Mouse (Mus musculus) lung, postnatal 4 days (tissue): ENCODE results near the gene Hrasls5.

Experiments
- DNase-seq, 2 experiments: peaks; one replicate each; pipeline ENCODE4 v3.0.0; 2021

Hrasls5 gene

DNA sequence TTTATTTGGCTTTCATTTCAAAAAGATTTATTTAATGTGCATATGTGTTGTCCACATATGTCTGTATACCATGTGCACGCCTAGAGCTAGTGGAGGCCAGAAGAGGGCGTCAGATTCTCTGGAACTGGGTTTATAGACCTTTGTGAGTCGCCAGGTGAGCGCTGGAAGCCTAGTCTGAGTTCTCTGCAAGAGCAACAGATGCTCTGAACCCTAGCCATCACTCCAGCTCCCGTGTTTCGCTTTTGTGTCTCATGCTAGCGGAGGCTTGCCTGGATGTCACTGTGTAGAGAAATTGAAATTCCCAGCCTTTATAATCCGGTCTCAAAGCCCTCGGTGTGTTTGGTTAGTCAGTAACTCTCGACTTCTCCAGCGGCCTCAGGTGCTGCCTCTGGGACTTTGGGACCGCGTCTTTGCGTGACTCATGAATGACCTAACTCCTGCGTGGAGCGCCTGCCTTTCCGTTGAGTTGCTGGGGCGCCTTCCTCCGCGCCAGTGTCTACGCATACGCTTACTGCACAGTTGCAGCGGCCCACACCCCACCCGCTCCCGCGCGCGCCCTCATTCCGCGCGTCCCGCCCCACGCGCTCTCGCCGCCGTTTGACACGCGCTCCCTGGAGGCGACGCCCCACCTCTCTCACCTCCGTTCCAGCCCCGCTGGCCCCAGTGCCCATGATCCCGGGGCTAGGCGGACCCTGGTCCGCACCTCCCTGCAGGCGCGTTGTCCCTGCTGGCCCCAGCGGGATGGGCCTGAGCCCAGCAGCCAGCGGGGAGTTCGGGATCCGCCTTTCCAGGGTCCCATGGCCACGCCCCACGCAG, at the start of gene Hrasls5:
Gene Hrasls5, plus strand, starts transcription at position 600 of the 816 bp plus-strand sequence.
- DNase-seq = peak; percentile 47 to 62

DNA sequence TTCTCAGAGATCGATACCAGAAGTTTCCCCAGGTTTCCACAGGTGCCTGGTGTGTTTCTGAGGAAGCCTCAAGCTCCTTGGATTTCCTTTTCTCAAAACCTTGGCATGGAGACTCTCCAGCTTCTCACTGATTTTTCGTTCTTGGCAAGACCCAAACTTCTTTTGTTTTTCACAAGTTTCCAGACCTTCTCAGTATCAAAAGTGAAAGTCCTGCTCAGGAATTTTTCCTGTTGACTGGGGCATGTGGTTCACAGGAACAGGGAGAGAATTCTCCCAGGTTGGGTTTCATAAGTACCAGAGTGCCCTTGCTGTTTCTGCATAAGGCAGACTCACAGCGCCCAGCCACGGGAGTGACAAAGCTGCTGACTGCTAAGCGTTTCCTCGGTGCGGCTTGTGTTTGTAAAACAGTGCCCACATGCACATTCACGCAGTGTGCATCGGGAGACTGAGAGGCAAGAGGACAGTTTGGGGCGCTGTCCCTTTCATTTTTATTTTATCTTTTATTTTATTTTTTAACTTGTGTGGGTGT, 49.7 kb upstream of the Hrasls5 start:
- no peak for DNase-seq

DNA sequence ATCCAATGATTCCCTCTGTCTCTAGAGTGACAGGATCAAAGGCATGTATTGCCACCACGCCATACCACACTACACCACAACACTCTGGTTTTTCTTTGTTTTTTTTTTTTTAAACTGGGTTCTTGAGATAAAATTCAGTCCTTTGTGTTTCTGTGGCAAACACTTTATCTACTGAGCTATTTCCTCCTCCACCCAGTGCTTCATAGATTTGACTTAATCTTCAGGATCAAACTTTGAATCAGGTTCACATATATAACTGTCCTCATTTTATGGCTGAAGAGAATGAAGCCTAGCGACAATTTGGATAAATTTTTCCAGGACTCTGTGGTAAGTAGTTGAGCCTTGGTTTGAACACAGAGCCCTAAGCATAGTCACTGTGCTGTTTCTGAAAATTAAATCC, 48.7 kb upstream of the Hrasls5 start:
- no peak for DNase-seq

DNA sequence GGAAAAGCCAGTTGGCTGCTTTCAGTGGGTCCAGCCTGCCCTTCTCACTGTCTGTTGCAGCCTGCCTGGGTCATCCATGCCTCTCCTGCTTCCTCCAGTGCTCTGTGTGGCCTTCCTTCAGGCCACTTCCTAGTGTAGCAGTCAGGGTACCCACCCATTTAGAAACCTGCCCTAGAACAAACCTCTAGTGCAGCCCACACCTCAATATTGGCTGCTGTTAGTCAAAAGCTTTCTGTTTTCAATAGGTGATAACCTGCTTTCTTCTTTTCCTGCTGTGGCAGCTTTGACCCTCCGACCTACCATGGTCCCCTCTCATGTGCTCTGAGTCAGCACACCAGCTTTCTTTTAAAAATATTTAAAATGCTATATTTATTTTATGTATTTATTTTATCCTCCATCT, 47.9 kb upstream of the Hrasls5 start:
- no peak for DNase-seq

DNA sequence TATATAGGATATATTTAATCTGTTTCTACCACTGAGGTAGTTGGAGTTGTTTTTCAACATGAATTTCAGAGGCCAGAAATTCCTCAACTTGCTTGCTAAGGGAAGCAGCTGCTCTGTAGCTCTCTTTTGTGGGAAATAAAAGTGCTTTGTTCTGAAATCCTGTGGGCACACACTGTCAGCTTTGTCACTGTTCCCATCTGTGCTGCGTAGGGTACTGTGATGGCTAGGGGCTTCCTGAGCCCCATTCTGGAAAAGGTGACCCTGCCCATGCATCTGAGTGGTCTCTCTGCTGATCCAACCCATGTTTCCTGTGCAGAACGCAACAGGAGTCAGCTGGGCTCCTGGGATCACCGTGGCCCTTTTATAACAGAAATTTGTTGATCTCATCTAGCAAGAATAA, 45.5 kb upstream of the Hrasls5 start:
- DNase-seq = no peak

DNA sequence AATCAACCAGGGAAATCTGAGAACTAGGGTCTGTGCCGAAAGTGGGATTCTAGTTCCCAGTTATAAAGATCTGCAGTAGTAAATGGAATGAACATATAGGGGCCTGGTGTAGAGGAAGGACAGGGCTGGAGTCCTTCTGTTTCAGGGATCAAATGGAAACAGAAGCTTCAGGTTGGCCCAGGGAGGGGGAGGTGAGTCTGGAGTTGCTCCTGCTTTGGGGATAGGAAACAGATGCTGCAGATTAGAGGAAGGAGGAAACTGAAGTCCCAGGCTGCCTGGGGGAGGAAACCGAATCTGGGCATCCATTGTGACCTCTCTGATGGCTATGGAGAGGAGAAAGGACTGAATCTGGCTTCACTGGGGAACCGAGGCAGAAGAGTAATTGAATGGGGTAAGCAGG, 44.0 kb upstream of the Hrasls5 start:
- no peak for DNase-seq

DNA sequence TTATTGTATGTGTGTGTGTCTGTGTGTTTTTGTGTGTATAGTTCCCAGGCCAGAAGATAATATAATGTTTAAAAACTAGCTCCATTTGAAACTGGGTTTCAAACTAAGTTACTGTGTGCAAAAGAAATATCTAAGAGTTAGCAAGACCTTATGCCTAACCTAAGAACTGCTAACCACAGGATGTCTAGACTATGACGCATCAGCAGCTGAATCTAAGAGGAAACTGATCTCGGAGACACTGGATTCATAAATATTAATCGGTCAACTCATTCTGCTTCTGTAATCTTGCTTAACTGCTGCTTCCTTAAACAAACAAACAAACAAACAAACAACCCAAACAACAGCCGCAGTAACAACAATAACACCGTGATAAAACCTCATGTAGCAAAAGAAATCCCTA, 42.7 kb upstream of the Hrasls5 start:
- no peak for DNase-seq

DNA sequence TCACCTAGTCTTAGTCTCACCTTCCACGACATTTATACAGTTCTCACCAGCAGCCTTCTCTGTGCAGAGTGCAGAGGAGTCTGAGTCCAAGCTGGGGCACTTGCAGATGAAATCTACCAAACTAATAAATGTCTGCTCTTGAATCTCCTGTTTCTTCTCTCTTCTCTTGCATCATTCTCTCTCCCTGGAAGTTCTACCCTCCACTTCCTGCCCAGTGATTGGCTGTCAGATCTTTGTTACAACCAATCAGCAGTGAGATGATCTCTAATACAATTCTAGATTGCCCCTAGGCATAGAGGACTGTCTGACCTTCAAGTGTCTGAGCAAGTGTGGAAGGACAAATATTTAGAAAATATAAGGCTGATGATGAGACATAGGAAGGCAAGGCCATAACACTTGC, 36.2 kb upstream of the Hrasls5 start:
- DNase-seq = no peak

DNA sequence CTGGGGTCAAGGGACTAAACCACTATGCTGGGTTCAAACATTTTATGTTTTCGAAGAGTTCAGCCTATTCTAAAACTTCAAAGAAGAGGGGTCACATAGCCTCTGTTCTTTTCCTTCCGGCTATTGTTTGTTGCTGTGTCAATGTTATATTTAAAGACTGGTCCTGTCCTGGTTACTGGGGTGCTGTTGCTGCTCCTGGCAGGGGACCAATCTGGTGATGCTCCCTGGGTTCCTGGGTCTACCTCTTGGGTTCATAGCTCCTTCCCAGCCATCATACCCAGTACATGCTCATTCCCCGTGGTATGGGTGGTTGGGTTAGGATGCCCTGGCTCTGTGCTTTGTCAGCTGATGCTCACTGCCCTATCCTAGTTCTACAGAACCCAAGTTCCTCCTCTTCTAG, 34.6 kb upstream of the Hrasls5 start:
- no peak for DNase-seq

DNA sequence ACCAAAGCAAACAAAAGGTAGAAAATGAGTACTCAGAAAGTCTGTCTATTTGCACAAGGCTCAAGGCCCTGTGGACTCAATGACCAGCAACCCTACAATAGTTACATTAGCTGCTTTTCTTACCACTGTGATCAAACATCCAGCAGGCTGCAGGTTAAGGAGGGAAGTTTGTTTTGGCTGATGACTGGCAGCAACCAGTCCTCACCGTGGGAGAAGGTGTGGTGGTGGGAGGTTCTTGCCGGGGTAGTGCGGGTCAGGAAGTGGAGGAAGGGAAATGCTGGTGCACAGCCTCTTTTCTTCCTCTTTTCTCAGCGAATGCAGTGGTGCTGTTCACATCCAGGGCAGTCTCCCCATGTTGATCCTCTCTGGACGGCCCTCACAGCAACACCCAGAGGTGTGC, 31.3 kb upstream of the Hrasls5 start:
- peak; percentile 29 to 41 for DNase-seq

DNA sequence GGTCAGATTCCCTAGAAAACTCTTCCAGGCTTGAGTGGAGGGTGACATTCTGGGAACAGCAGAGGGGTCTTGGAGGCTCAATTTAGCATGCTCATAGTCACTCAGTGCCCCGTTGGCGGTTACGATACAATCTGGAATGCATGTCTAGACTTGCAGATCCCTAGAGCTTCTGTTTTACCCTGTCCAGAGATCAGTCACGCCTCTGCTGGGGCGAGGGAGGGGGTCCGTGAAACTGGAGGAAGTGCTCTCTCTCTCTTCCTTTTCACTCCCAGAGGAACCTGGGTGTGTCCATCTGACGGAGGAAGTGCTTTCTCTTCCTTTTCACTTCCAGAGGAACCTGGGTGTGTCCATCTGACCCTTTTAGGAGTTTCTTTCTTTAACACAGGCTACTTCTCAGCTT, 29.2 kb upstream of the Hrasls5 start:
- peak; percentile 26 to 41 for DNase-seq

DNA sequence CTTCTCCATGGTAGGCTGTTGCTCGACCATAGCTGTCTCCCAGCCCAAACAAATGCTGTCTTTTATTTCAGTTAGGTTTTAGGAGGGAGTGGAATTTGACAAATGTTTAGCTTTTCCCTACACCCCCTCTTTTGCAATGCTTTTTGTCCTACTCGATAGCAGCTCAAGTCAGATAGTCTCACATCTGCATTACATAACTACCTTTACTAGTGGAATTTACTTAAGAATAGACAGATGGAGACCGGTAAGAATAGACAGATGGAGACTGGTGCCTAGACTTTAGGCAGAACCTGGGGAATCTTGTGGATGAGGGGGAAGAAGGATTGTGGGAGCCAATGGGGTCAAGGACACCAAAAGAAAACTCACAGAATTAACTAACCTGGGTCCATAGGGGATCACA, 28.7 kb upstream of the Hrasls5 start:
- no peak for DNase-seq

DNA sequence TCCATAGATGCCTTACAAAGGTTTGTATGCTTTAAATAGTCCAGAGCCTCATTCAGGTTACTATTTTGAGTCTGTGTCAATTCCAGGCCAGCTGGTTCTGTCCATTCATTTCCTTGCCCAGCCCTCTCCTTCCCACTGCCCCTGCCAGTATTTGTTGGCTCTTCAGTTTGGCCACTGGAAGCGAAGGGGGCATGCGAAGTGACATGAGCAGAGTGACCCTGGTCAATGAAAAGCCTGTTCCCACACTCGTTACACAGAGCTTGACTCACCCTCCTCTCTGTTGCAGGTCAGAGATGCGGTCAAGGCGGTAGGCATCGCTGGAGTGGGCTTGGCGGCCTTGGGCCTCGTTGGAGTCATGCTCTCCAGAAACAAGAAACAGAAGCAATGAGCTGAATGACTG, 27.1 kb upstream of the Hrasls5 start:
- DNase-seq = no peak

DNA sequence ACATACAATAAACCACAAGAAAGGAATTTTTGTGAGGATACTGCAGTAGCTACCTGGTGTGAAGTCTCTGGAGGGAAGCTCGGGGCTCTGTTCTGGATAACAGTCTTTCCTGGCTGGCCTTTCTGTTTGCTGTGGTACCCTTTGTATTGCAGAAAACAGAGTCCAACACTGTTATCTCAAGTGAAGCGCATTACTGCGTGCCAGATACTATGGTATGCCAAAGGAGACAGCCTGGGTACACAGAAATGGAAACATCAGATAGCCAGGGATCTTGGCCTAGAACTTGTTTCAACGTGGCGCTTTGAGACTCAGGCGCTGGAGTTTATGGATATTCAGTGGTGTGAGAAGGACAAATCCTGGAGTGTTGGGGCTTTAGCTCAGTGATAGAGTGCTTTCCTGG, 26.6 kb upstream of the Hrasls5 start:
- DNase-seq = no peak

DNA sequence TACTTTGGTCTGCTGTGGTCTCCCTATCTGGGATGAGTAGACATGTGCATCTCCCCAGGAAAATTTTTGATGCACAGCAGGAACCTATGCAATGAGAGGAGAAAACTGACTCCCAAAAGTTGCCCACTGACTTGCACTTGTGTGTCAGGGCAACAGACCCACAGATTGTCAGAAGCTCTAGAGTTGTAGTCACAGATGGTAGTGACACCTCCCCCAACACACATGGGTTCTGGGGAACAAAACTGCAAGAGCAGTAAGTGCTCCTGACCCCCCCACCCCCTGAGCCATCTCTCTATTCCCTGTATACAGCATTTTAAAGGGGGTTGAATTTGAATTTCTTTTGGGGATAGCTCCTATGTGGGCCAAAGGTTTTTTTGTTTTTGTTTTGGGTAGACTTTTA, 21.5 kb upstream of the Hrasls5 start:
- no peak for DNase-seq

DNA sequence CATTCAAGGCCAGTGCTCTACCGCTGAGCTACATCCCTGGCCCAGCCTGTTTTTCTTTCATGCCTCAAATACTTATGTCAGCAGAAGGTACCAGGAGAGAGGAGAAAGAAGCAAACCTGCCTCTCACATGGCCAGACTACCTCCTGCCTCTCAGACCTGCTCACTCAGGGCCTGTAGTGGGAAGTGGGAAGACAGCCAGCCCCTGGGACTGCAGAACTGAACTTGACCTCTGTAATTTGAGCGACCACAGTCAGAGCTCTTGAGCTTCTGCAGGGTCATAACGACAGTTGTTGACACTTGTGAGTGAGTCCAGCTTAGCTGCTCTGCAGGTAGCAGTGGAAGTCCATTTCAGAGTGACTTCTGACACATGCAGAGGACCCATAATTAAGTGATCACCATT, 20.3 kb upstream of the Hrasls5 start:
- DNase-seq = peak in 1 of 2 experiments; percentile 41

DNA sequence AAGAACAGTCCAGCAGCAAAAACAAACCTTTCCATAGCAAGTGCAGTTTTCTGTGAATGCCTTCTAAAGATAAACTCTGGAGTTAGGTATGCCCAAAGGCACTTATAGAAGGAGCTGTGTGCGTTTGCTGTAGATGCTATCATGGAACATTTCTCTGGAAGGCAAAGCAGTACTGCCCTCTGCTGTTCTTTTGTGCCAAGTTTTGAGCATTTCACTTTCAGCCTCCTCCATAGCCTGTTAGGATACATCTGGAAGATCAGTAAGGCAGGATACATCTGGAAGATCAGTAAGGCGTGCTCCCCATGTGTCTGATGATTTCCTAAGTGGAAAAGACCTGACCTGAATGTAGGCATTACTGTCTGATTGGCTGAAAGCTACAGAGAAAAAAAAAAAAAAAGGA, 16.8 kb upstream of the Hrasls5 start:
- DNase-seq = peak in 1 of 2 experiments; percentile 55

DNA sequence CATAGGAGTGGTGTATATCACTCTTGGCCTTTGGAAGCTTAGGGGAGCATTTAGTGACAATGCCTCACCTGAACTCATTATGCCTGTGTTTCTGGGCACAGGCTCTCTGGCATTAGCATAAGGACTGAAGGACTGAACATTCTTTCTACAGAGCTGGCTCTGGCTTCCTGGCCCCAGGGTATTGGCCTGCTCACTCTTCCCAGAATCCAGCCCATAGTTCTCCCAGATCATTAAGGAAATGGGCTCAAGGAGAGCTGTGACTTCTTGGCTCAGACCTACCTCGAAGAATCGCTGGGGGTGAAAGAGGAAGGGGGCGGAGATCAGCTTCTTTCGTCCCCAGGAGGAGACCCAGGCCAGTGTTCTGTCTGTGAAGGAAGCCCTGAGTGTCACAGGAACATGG, 13.9 kb upstream of the Hrasls5 start:
- no peak for DNase-seq

DNA sequence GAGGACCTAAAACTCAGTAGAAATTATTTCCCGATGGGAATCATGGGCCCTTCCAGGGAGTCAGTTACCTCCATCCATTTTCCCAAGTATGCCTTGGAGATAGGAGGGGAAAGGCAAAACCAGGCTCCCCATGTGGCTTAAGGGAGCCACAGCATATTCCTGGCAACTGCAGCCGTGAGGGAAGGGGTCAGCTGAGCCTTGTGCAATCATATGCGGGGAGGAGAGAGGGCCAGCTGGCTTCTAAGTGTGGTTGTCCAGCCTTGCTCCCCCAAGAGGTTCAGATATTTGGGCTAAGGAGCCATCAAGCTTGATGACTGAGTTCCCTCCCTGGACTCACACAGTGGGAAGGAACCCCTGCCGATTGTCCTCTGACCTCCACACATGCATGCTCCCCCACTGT, 10.8 kb upstream of the Hrasls5 start:
- no peak for DNase-seq

DNA sequence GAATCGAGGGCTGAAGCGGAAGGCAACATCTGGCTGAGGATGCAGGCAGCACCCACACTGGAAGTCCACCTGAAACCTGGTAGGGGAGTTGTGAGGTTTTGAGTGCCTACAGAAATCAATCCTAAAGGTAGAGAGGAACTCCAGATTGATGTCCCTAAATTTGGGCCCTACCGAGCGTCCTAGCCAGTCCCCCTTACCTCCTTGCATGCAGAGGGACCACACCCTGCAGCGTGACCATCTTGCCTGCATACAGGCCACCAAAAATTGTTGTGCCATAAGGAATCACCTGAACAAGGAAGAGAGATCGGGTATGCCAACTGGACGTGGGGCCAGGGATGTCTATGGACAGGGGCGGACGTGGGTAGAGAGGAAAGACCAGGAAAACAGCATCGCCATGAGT, 8.2 kb upstream of the Hrasls5 start:
- DNase-seq = no peak

DNA sequence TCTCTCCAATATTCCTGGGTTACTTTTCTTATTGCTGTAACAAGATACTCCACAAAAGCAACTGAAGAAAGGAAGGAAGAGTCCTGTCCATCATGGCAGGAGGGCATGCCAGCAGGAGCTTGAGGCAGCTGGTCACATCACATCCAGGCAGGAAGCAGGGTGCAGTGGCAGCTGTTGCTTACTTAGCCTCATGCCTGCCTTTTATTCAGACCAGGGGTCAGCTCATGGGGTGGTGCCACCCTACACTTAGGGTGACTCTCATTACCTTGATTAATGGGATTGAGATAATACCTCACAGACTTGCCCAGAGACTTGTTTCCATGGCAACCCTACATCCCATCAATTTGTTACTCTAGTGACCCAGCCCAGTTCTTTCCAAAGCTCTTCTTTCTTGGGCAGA, 7.3 kb upstream of the Hrasls5 start:
- DNase-seq = no peak

DNA sequence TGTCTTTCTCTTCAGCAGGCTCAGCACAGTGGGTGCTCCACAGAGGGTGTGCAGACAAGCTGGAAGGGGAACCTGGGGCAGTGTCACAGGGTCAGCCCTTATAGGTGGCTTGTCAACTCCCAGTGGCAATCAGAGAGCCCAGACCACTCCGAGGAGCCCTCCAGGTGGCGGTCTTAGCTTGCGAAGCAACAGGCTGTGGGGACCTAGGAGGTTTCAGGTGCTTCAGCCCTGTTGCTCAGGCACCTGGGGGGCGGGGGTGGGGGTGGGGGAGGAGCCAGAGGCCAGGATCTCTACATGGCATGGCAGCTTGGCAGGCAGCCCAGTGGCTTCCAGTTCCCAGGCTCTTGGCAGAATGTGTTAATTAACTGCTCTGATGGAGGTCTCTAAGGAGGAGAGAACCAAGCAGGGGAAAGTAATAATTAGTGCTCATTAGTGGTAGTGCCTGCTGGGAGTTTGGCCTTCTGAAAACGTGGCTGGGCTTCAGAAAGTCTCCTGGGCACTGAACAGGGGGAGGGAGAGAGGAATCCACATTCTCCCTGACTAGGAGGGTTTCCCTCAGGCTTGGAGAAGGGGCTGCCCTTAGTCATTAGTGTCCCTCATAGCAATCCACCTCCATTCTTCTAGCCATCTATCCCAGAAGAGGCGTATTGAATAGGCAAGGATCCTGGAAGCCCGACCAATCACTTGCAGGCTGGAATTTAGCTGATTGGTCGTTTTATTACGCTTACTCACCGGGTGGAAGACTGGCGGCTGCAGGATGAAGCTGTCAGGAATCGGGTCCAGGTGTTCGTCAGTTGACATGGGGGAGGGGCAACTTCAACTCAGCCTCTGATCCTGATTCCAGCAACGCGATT, 6.2 kb upstream of the Hrasls5 start:
- DNase-seq = peak; percentile 43 to 65

DNA sequence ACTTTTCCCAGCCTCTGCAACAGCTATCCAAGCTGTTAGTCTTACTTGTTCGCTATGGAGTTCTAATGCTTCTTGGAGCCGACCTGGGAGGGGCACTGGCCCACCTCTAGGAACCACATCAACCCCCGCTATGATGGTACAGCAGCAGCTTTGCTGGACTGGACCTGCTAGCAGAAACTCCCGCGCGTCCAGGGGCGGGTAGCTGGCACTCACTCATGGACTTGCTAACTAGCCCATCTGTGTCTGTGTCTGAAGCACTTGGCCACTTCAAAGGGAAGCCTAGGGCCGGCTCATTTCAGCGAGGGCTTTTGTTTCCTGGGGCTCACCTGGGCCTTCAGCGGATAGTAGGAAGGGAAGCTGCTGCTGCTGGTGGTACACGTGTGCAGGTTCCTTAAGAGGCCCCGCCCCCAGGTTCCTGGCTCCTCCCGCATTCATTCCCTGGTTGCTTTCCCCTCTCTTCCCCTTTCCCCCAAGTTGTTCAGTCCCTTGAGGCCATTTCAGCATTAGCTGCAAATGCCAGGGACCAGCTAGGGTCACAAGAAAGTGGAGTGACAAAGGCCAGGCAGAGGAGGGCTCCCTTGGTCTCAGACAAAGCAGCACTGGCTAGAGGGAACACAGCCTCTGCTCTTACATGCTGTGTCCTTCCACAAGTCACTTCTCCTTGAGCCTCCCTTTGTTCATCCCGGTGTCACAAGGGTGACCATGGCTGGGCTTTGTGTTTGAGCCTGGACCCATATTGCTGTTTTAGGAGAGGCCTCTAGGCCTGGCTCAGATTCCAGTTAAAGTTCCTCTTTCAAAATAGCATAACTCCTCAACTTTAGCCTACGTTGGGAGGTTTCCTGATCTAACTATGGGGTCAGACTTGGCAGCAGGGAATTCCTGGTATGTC, 5.3 kb upstream of the Hrasls5 start, which contains the start of gene Lgals12:
Gene Lgals12, minus strand, starts transcription at position 393 of the 889 bp plus-strand sequence.
- peak; percentile 38 to 44 for DNase-seq
